Mouse (Mus musculus): Measurements from ENCODE around the gene Slc16a11. TPM values are rescaled to one million over a fixed set of nuclear protein-coding genes. Genes with fewer than 3 reads are reported as not detected.

Slc16a11 gene
- total and polyA plus RNA-seq, 3 experiments = 0.51 to 2.3 TPM; not detected in 1

- Histone ChIP-seq H3K36me3 (replicated peaks in 1 of 2; ENCODE audit: control insufficient read depth in 1 of 2, insufficient read depth in 1 of 2, low read length in 1 of 2) (peaks cover 10 to 27% of the 10 kb centered on the region in 2 experiments), H3K4me3 (replicated peaks in 1 of 3; ENCODE audit: low read depth in 2 of 3, low read length in 2 of 3, poor library complexity in 1 of 3) (no peak overlapping the region), H3K9me3 (replicated peaks; ENCODE audit: low read length) (no peaks in the 10 kb centered on the region), H3K4me2 (ENCODE audit: insufficient read depth, low read depth, poor library complexity, severe bottlenecking) (no peak overlapping the region), H3K79me2 (replicated peaks; ENCODE audit: control insufficient read depth, extremely low read depth, insufficient read depth, poor library complexity, severe bottlenecking) (no peaks in the 10 kb centered on the region), H3K4me1 (ENCODE audit: control insufficient read depth in 1 of 2, insufficient read depth in 2 of 2) (peaks cover 4 to 47% of the 10 kb centered on the region in 2 experiments), H3K9ac (ENCODE audit: insufficient read depth, low read depth) (no peak overlapping the region), H3K27me3 (replicated peaks) (peaks cover 2% of the 10 kb centered on the region), H3K27ac (ENCODE audit: insufficient read depth, low read depth) (no peak overlapping the region)
- dilution Hi-C loops (cut with MboI; ENCODE audit: extremely low pct_ligation_motif_present, extremely low pct_unique_long_range_greater_than_20kb, low sequenced_read_pairs) (no loop called here), in situ Hi-C loops (cut with MboI; ENCODE audit: low pct_ligation_motif_present, low pct_unique_long_range_greater_than_20kb, low sequenced_read_pairs) (loop anchor here (25.0 kb wide), 2 partner anchors 380 to 530 kb away; partner anchors contain the start of genes 4930544D05Rik, Chrne and Zfp3)
- TF ChIP-seq SMC3 (IDR thresholded peaks at IDR 0.05; ENCODE audit: low read depth, low read length) = no peak
- no peak for TF ChIP-seq BHLHE40 (IDR thresholded peaks at IDR 0.05; ENCODE audit: low read depth, low read length)
- no peak for TF ChIP-seq MAX (IDR thresholded peaks at IDR 0.05; ENCODE audit: low read length)
- no peak for TF ChIP-seq HCFC1 (IDR thresholded peaks at IDR 0.05; ENCODE audit: low read depth, low read length)
- TF ChIP-seq MXI1 (IDR thresholded peaks at IDR 0.05; ENCODE audit: low read depth, low read length) = no peak
- no peak for TF ChIP-seq CHD2 (IDR thresholded peaks at IDR 0.05; ENCODE audit: low read length)
- TF ChIP-seq RCOR1 (conservative IDR thresholded peaks at IDR 0.05; ENCODE audit: low read depth, low read length) = no peak
- no peak for TF ChIP-seq POLR2A (IDR thresholded peaks at IDR 0.05; ENCODE audit: low read depth, low read length)
- TF ChIP-seq SIN3A (IDR thresholded peaks at IDR 0.05; ENCODE audit: low read length) = no peak
- no peak for TF ChIP-seq JUN (IDR thresholded peaks at IDR 0.05; ENCODE audit: insufficient read depth, low read depth, low read length)
- TF ChIP-seq USF2 (conservative IDR thresholded peaks at IDR 0.05; ENCODE audit: low read depth, low read length) = no peak
- TF ChIP-seq CHD1 (IDR thresholded peaks at IDR 0.05; ENCODE audit: low read depth, low read length) = no peak
- TF ChIP-seq USF1 (IDR thresholded peaks at IDR 0.05; ENCODE audit: low read depth, low read length) = no peak
- no peak for TF ChIP-seq KAT2A (IDR thresholded peaks at IDR 0.05; ENCODE audit: insufficient replicate concordance, low read length)
- TF ChIP-seq IRF4 (IDR thresholded peaks at IDR 0.05; ENCODE audit: low read depth, low read length) = no peak
- TF ChIP-seq TCF12 (IDR thresholded peaks at IDR 0.05; ENCODE audit: low read depth, low read length) = no peak
- TF ChIP-seq NELFE (IDR thresholded peaks at IDR 0.05; ENCODE audit: low read depth, low read length) = no peak
- DNase-seq (ENCODE audit: extremely low read depth) = no peak
Observed at GRCm38 (mm10) chr11:70232546-70232945, 20.0 kb downstream of the Slc16a11 start.

GRCm38 (mm10) chr11:70233016-70233415 lies 20.5 kb downstream of the Slc16a11 start:
- dilution Hi-C loops (cut with MboI; ENCODE audit: extremely low pct_ligation_motif_present, extremely low pct_unique_long_range_greater_than_20kb, low sequenced_read_pairs) = no loop called here
- Histone ChIP-seq H3K9me3 (replicated peaks; ENCODE audit: low read length) (no peaks in the 10 kb centered on the region), H3K4me2 (ENCODE audit: insufficient read depth, low read depth, poor library complexity, severe bottlenecking) (no peak overlapping the region), H3K27ac (ENCODE audit: insufficient read depth, low read depth) (no peak overlapping the region), H3K4me1 (ENCODE audit: control insufficient read depth in 1 of 2, insufficient read depth in 2 of 2) (peaks cover 4 to 47% of the 10 kb centered on the region in 2 experiments), H3K27me3 (replicated peaks) (peaks cover 2% of the 10 kb centered on the region), H3K79me2 (replicated peaks; ENCODE audit: control insufficient read depth, extremely low read depth, insufficient read depth, poor library complexity, severe bottlenecking) (no peaks in the 10 kb centered on the region), H3K4me3 (replicated peaks in 1 of 3; ENCODE audit: low read depth in 2 of 3, low read length in 2 of 3, poor library complexity in 1 of 3) (no peak overlapping the region), H3K36me3 (replicated peaks in 1 of 2; ENCODE audit: control insufficient read depth in 1 of 2, insufficient read depth in 1 of 2, low read length in 1 of 2) (peaks cover 10 to 27% of the 10 kb centered on the region in 2 experiments), H3K9ac (ENCODE audit: insufficient read depth, low read depth) (no peak overlapping the region)
- in situ Hi-C loops (cut with MboI; ENCODE audit: low pct_ligation_motif_present, low pct_unique_long_range_greater_than_20kb, low sequenced_read_pairs) = loop anchor here (25.0 kb wide), 2 partner anchors 379 to 529 kb away; partner anchors contain the start of genes 4930544D05Rik, Chrne and Zfp3
- DNase-seq (ENCODE audit: extremely low read depth) = no peak
- TF ChIP-seq MYC (IDR thresholded peaks at IDR 0.05; ENCODE audit: low read depth, low read length) (no peak), JUN (IDR thresholded peaks at IDR 0.05; ENCODE audit: insufficient read depth, low read depth, low read length) (no peak), EP300 (IDR thresholded peaks at IDR 0.05; ENCODE audit: low read length) (no peak), ELF1 (IDR thresholded peaks at IDR 0.05; ENCODE audit: low read depth, low read length) (no peak), CHD2 (IDR thresholded peaks at IDR 0.05; ENCODE audit: low read length) (no peak), GABPA (IDR thresholded peaks at IDR 0.05; ENCODE audit: insufficient replicate concordance, low read depth, low read length) (no peak), HCFC1 (IDR thresholded peaks at IDR 0.05; ENCODE audit: low read depth, low read length) (no peak), SMC3 (IDR thresholded peaks at IDR 0.05; ENCODE audit: low read depth, low read length) (no peak), TBP (conservative IDR thresholded peaks at IDR 0.05; ENCODE audit: low read depth, low read length) (no peak), E2F4 (IDR thresholded peaks at IDR 0.05; ENCODE audit: insufficient replicate concordance, low read depth, low read length) (no peak), POLR2AphosphoS2 (IDR thresholded peaks at IDR 0.05; ENCODE audit: low read depth, low read length) (no peak), MAZ (IDR thresholded peaks at IDR 0.05; ENCODE audit: low read depth, low read length) (no peak), USF1 (IDR thresholded peaks at IDR 0.05; ENCODE audit: low read depth, low read length) (no peak), SIN3A (IDR thresholded peaks at IDR 0.05; ENCODE audit: low read length) (no peak)

All from CH12.LX (cell line).